Mouse (Mus musculus) embryonic facial prominence, embryonic 13.5 days (tissue): ENCODE results near the gene Crnkl1. TPM values are rescaled to one million over a fixed set of nuclear protein-coding genes. Genes with fewer than 3 reads are reported as not detected.

ENCODE experiments used
- microRNA-seq: library from miRNA; unstranded; fragments of <30 nt; microRNA quantifications from one replicate; pipeline ENCODE4, GENCODE M21; 2016
- polyA plus RNA-seq: library from polyadenylated mRNA; unstranded; fragments of >200 nt; fragmentation: Nextera tagmentation; extraction: Ambion mirVana; gene quantifications from 2 replicates; pipeline ENCODE4 v1.2.1, GENCODE M21; 2015

Gene Crnkl1
- polyA plus RNA-seq, 1 experiment from 2014 or later = 33.8 TPM

Small RNA genes lying within 50 kb of the gene (microRNA-seq; reads per million reads assigned to microRNA genes)
- not detected for gene Gm25026

Other genes starting within 250 kb of the Crnkl1 start
- gene Naa20, start 32.9 kb downstream of the Crnkl1 start, polyA plus RNA-seq = 168 and 193 TPM in 2 replicates
- gene Cfap61, start 230 bp downstream of the Crnkl1 start, polyA plus RNA-seq = 0.31 and 0.78 TPM in 2 replicates